Comparison of ENCODE assay signal across 27 mouse cellular contexts in genomic region chrX:70094259-70094658, GRCm38 (mm10).
A peak's percentile ranks its signal among the peaks of the same experiment; 100 is the strongest.
DNase-seq lines count a peak whose midpoint lies in the region; ATAC-seq and TF ChIP-seq lines count a peak whose summit lies in the region.
"Had no signal": no experiment of that assay in that cellular context is flagged by ENCODE, and none has a peak within 500 bp of the region (broad histone marks: within the 10 kb centered on the region; RNA-seq: fewer than 3 reads in every experiment).

No protein-coding gene starts in this region.

- WGBS in kidney, embryonic 14.5 days: 47% methylated on average over 4 of the region's 4 CpGs
- 22% methylated on average over 4 of the region's 4 CpGs for WGBS in limb, embryonic 12.5 days

- TF ChIP-seq CTCF in brain, embryonic 14.5 days (IDR thresholded peaks at IDR 0.05; ENCODE audit: borderline replicate concordance, extremely low read depth, insufficient read depth, insufficient read length): no peak

- H3K4me3 ChIP-seq in kidney, embryonic 14.5 days (ENCODE audit: low read length): no peak overlapping the region
- no peak overlapping the region for H3K4me3 ChIP-seq in limb, embryonic 12.5 days (replicated peaks)
- H3K4me3 ChIP-seq: embryonic facial prominence, embryonic 13.5 days; forebrain, embryonic 15.5 days; heart, embryonic 12.5 days; hindbrain, embryonic 15.5 days; intestine, embryonic 15.5 days; liver, embryonic 13.5 days; megakaryocyte, embryonic 14.5 days; midbrain, embryonic 13.5 days had no signal

- peak; percentile 80 for ATAC-seq in kidney, embryonic 14.5 days (ENCODE audit: low FRiP score, low TSS enrichment)
- no peak for ATAC-seq in limb, embryonic 12.5 days (ENCODE audit: insufficient number of reproducible peaks, insufficient read depth, low FRiP score, low TSS enrichment, low read depth)
- ATAC-seq: forebrain, embryonic 15.5 days; intestine, embryonic 15.5 days; midbrain, embryonic 13.5 days had no signal

- no peaks in the 10 kb centered on the region for H3K4me1 ChIP-seq in kidney, embryonic 14.5 days (ENCODE audit: control insufficient read depth, insufficient read depth, low read length)
- no peaks in the 10 kb centered on the region for H3K4me1 ChIP-seq in limb, embryonic 12.5 days (replicated peaks)
- H3K4me1 ChIP-seq: forebrain, embryonic 15.5 days; heart, embryonic 12.5 days; hindbrain, embryonic 15.5 days; intestine, embryonic 15.5 days; liver, embryonic 13.5 days; megakaryocyte, embryonic 14.5 days; midbrain, embryonic 13.5 days had no signal

- H3K27ac ChIP-seq in kidney, embryonic 14.5 days (ENCODE audit: low read depth, low read length): no peak overlapping the region
- H3K27ac ChIP-seq in limb, embryonic 12.5 days: 0 out of 2 replicates have a peak overlapping the region, but pooled peaks have one; percentile 7
- H3K27ac ChIP-seq: embryonic facial prominence, embryonic 13.5 days; forebrain, embryonic 15.5 days; hindbrain, embryonic 15.5 days; intestine, embryonic 15.5 days; liver, embryonic 13.5 days; midbrain, embryonic 13.5 days had no signal

- H3K9ac ChIP-seq in kidney, embryonic 14.5 days (ENCODE audit: low read depth, low read length): no peak overlapping the region
- H3K9ac ChIP-seq in limb, embryonic 12.5 days (replicated peaks): no peak overlapping the region
- H3K9ac ChIP-seq: embryonic facial prominence, embryonic 13.5 days; forebrain, embryonic 15.5 days; heart, embryonic 12.5 days; hindbrain, embryonic 15.5 days; intestine, embryonic 15.5 days; liver, embryonic 13.5 days; midbrain, embryonic 13.5 days had no signal

- no peaks in the 10 kb centered on the region for H3K27me3 ChIP-seq in kidney, embryonic 14.5 days (ENCODE audit: control insufficient read depth, insufficient read depth, low read length)
- no peaks in the 10 kb centered on the region for H3K27me3 ChIP-seq in limb, embryonic 12.5 days
- H3K27me3 ChIP-seq: CH12.LX; embryonic facial prominence, embryonic 13.5 days; forebrain, embryonic 15.5 days; heart, embryonic 12.5 days; hindbrain, embryonic 15.5 days; intestine, embryonic 15.5 days; liver, embryonic 13.5 days; megakaryocyte, embryonic 14.5 days; midbrain, embryonic 13.5 days had no signal

- no peak for TF ChIP-seq POLR2A in brain, embryonic 14.5 days (IDR thresholded peaks at IDR 0.05; ENCODE audit: borderline replicate concordance, extremely low read depth, insufficient read depth, insufficient read length, poor library complexity, severe bottlenecking)

- no peaks in the 10 kb centered on the region for H3K36me3 ChIP-seq in kidney, embryonic 14.5 days (ENCODE audit: control insufficient read depth, insufficient read depth, low read length)
- no peaks in the 10 kb centered on the region for H3K36me3 ChIP-seq in limb, embryonic 12.5 days
- H3K36me3 ChIP-seq: embryonic facial prominence, embryonic 13.5 days; forebrain, embryonic 15.5 days; G1E; heart, embryonic 12.5 days; hindbrain, embryonic 15.5 days; intestine, embryonic 15.5 days; liver, embryonic 13.5 days; midbrain, embryonic 13.5 days had no signal

- no peaks in the 10 kb centered on the region for H3K9me3 ChIP-seq in kidney, embryonic 14.5 days (ENCODE audit: control insufficient read depth, low read length)
- H3K9me3 ChIP-seq in limb, embryonic 12.5 days: no peaks in the 10 kb centered on the region
- H3K9me3 ChIP-seq: embryonic facial prominence, embryonic 13.5 days; forebrain, embryonic 15.5 days; G1E; heart, embryonic 12.5 days; hindbrain, embryonic 15.5 days; intestine, embryonic 15.5 days; liver, embryonic 13.5 days; megakaryocyte, embryonic 14.5 days; midbrain, embryonic 13.5 days had no signal

- H3K4me2 ChIP-seq in kidney, embryonic 14.5 days (replicated peaks; ENCODE audit: low read depth, low read length): no peak overlapping the region
- H3K4me2 ChIP-seq in limb, embryonic 12.5 days: no peak overlapping the region
- H3K4me2 ChIP-seq: embryonic facial prominence, embryonic 13.5 days; forebrain, embryonic 15.5 days; heart, embryonic 12.5 days; hindbrain, embryonic 15.5 days; intestine, embryonic 15.5 days; liver, embryonic 13.5 days; midbrain, embryonic 13.5 days had no signal

- DNase-seq in kidney, adult 8-10 months: no peak
- DNase-seq in brain, embryonic 14.5 days (ENCODE audit: low read depth): peak; percentile 21
- DNase-seq in embryo, embryonic 11 days: peak; percentile 18
- no peak for DNase-seq in gastrocnemius, postnatal 25 days
- no peak for DNase-seq in MN1 (ENCODE audit: low spot score)
- DNase-seq: adrenal gland, adult 2 months; B cell, adult 2 months; cerebellum, postnatal 25 days; gastrocnemius, postnatal 14 days; heart, adult 18-20 months; heart, postnatal 10 days; kidney, postnatal 10 days; liver, embryonic 13.5 days; lung, adult 2 months; lung, postnatal 36 days; right cerebral cortex, postnatal 25 days had no signal

Comparison
In these comparisons a context has a peak if more than half of its experiments do, and no peak if none do; other contexts are left out.
1. DNase-seq: peak in brain, embryonic 14.5 days (single experiment) and embryo, embryonic 11 days (single experiment); none in kidney, adult 8-10 months (0 of 2), gastrocnemius, postnatal 25 days (single experiment) and MN1 (single experiment).